Mouse (Mus musculus) heart, adult 2 months (tissue): ENCODE data around the gene Adgre1.

Source experiments
- CTCF ChIP-seq: fragments of 200-600 bp; IDR thresholded peaks from 2 replicates; pipeline ENCODE4 v1.8.1; 2022; ENCODE audit warnings: antibody characterized with exemption, mild to moderate bottlenecking, moderate library complexity
- EP300 ChIP-seq: fragments of 200-500 bp; IDR thresholded peaks from 2 replicates; pipeline ENCODE4 v1.6.1; 2011; ENCODE audit warnings: low read depth, low read length, control low read depth; ENCODE audit not compliant: insufficient read depth
- POLR2A ChIP-seq: fragments of 200-500 bp; IDR thresholded peaks from 2 replicates; pipeline ENCODE4 v1.6.1; 2011; ENCODE audit warnings: mild to moderate bottlenecking, low read depth, low read length, control low read depth; ENCODE audit not compliant: insufficient read depth

GRCm38 (mm10) chr17:57358441-57358840 is at the start of gene Adgre1:
- no peak; the same call in 1 of the 2 replicates for TF ChIP-seq POLR2A
- no peak for TF ChIP-seq CTCF
- no peak for TF ChIP-seq EP300
